Mouse (Mus musculus) megakaryocyte, embryonic 14.5 days (primary cell): ENCODE data around the gene Fam222b. TPM values are rescaled to one million over a fixed set of nuclear protein-coding genes. Genes with fewer than 3 reads are reported as not detected.
"Not testable (repeated sequence)": the region's sequence is repeated elsewhere in the genome, so short reads cannot be mapped to it uniquely, and the experiment has no call there.

Experiments used
- H3K27me3 ChIP-seq: replicated peaks from 2 replicates; pipeline ENCODE3; 2012; ENCODE audit warnings: inconsistent platforms
- H3K36me3 ChIP-seq: replicated peaks from 2 replicates; pipeline ENCODE3; 2012; ENCODE audit warnings: low read length, inconsistent platforms, mixed read lengths
- H3K4me1 ChIP-seq: 2 replicates; pipeline ENCODE4 v1.6.1; 2012; ENCODE audit warnings: inconsistent platforms
- H3K4me3 ChIP-seq: replicated peaks from 2 replicates; pipeline ENCODE3; 2012; ENCODE audit warnings: moderate library complexity, mild to moderate bottlenecking, inconsistent platforms
- H3K9me3 ChIP-seq: 2 replicates; pipeline ENCODE4 v1.6.1; 2012; ENCODE audit warnings: inconsistent platforms
- FLI1 ChIP-seq: IDR thresholded peaks from 2 replicates; pipeline ENCODE4 v1.6.1; 2012; ENCODE audit warnings: low read length, inconsistent platforms, mixed read lengths
- GATA1 ChIP-seq: IDR thresholded peaks from 3 replicates; pipeline ENCODE4 v1.6.1; 2012; ENCODE audit warnings: mixed read lengths, low read length, inconsistent platforms, borderline replicate concordance
- polyA plus RNA-seq: library from polyadenylated mRNA; stranded (reverse); fragments of >175 nt; gene quantifications from 2 replicates; pipeline ENCODE4 v1.2.3, GENCODE M21; 2012; ENCODE audit warnings: low replicate concordance; ENCODE audit not compliant: insufficient read depth

The Fam222b gene
- polyA plus RNA-seq, 1 experiment, result 32.0 TPM

GRCm38 (mm10) chr11:78129458-78129857 is 35.0 kb downstream of the Fam222b start:
- TF ChIP-seq GATA1 (no peak), FLI1 (no peak)
- peaks cover 41% of the 10 kb centered on the region for H3K36me3 ChIP-seq

GRCm38 (mm10) chr11:78133915-78134314 is 39.5 kb downstream of the Fam222b start:
- TF ChIP-seq GATA1 (no peak), FLI1 (no peak)
- Histone ChIP-seq H3K27me3 (no peaks in the 10 kb centered on the region), H3K36me3 (peaks cover 40% of the 10 kb centered on the region), H3K4me1 (peaks cover 82% of the 10 kb centered on the region), H3K4me3 (no peak overlapping the region), H3K9me3 (no peaks in the 10 kb centered on the region)

More at GRCm38 (mm10) chr11:78129458-78129857, 35.0 kb downstream of the Fam222b start:
- Histone ChIP-seq H3K9me3 (no peaks in the 10 kb centered on the region), H3K27me3 (no peaks in the 10 kb centered on the region), H3K4me3 (no peak overlapping the region), H3K4me1 (peaks cover 88% of the 10 kb centered on the region)

GRCm38 (mm10) chr11:78134344-78134743 is 39.9 kb downstream of the Fam222b start:
- peaks cover 37% of the 10 kb centered on the region for H3K36me3 ChIP-seq
- TF ChIP-seq GATA1 (no peak), FLI1 (no peak)
- H3K27me3 ChIP-seq, result no peaks in the 10 kb centered on the region
- peaks cover 82% of the 10 kb centered on the region for H3K4me1 ChIP-seq
- H3K4me3 ChIP-seq, result no peak overlapping the region
- no peaks in the 10 kb centered on the region for H3K9me3 ChIP-seq

GRCm38 (mm10) chr11:78135314-78135713 is 40.9 kb downstream of the Fam222b start:
- H3K4me3 ChIP-seq, H3K9me3 ChIP-seq, H3K27me3 ChIP-seq: not testable (repeated sequence)
- Histone ChIP-seq H3K36me3 (peaks cover 38% of the 10 kb centered on the region), H3K4me1 (peaks cover 82% of the 10 kb centered on the region)

- Histone ChIP-seq H3K36me3 (peaks cover 35% of the 10 kb centered on the region), H3K4me1 (peaks cover 86% of the 10 kb centered on the region), H3K9me3 (no peaks in the 10 kb centered on the region)
These were observed 41.7 kb downstream of the Fam222b start for GRCm38 (mm10) chr11:78136132-78136531.

GRCm38 (mm10) chr11:78137584-78137983 is 43.1 kb downstream of the Fam222b start:
- no peak for TF ChIP-seq FLI1
- TF ChIP-seq GATA1, result no peak
- H3K4me1 ChIP-seq, result peaks cover 86% of the 10 kb centered on the region
- no peak overlapping the region for H3K4me3 ChIP-seq
- no peaks in the 10 kb centered on the region for H3K27me3 ChIP-seq
- no peaks in the 10 kb centered on the region for H3K9me3 ChIP-seq
- H3K36me3 ChIP-seq, result peaks cover 41% of the 10 kb centered on the region

More at GRCm38 (mm10) chr11:78136132-78136531, 41.7 kb downstream of the Fam222b start:
- Histone ChIP-seq H3K4me3 (peak overlapping the region; percentile 50), H3K27me3 (no peaks in the 10 kb centered on the region)
- TF ChIP-seq FLI1 (no peak), GATA1 (no peak)

- peaks cover 41% of the 10 kb centered on the region for H3K36me3 ChIP-seq
- TF ChIP-seq FLI1, result no peak
- no peak for TF ChIP-seq GATA1
- peaks cover 84% of the 10 kb centered on the region for H3K4me1 ChIP-seq
- H3K9me3 ChIP-seq, result no peaks in the 10 kb centered on the region
- H3K27me3 ChIP-seq, result no peaks in the 10 kb centered on the region
- H3K4me3 ChIP-seq, result no peak overlapping the region
These were observed 43.6 kb downstream of the Fam222b start for GRCm38 (mm10) chr11:78138023-78138422.

GRCm38 (mm10) chr11:78140665-78141064 is 46.2 kb downstream of the Fam222b start:
- Histone ChIP-seq H3K9me3 (no peaks in the 10 kb centered on the region), H3K4me1 (peaks cover 59% of the 10 kb centered on the region), H3K4me3 (no peak overlapping the region), H3K36me3 (peaks cover 63% of the 10 kb centered on the region), H3K27me3 (no peaks in the 10 kb centered on the region)
- no peak for TF ChIP-seq FLI1
- TF ChIP-seq GATA1, result no peak

- no peak overlapping the region for H3K4me3 ChIP-seq
- TF ChIP-seq FLI1, result no peak
- TF ChIP-seq GATA1, result no peak
- H3K9me3 ChIP-seq, result no peaks in the 10 kb centered on the region
- H3K4me1 ChIP-seq, result peaks cover 54% of the 10 kb centered on the region
- no peaks in the 10 kb centered on the region for H3K27me3 ChIP-seq
- peaks cover 78% of the 10 kb centered on the region for H3K36me3 ChIP-seq
These were observed 49.1 kb downstream of the Fam222b start for GRCm38 (mm10) chr11:78143520-78143919.

GRCm38 (mm10) chr11:78146168-78146567 is 51.7 kb downstream of the Fam222b start:
- no peak overlapping the region for H3K4me3 ChIP-seq
- no peaks in the 10 kb centered on the region for H3K9me3 ChIP-seq
- H3K4me1 ChIP-seq, result peaks cover 36% of the 10 kb centered on the region
- no peaks in the 10 kb centered on the region for H3K27me3 ChIP-seq
- peaks cover 94% of the 10 kb centered on the region for H3K36me3 ChIP-seq
- TF ChIP-seq GATA1, result no peak
- no peak for TF ChIP-seq FLI1

GRCm38 (mm10) chr11:78146707-78147543 is 52.5 kb downstream of the Fam222b start:
- TF ChIP-seq FLI1 (no peak), GATA1 (no peak)
- H3K4me1 ChIP-seq, result peaks cover 28% of the 10 kb centered on the region
- H3K27me3 ChIP-seq, result no peaks in the 10 kb centered on the region
- no peaks in the 10 kb centered on the region for H3K9me3 ChIP-seq
- no peak overlapping the region for H3K4me3 ChIP-seq
- H3K36me3 ChIP-seq, result peaks cover 92% of the 10 kb centered on the region
